Mouse (Mus musculus): ENCODE measurements around the gene Fxyd3. TPM values are rescaled to one million over a fixed set of nuclear protein-coding genes. Genes with fewer than 3 reads are reported as not detected.

Gene Fxyd3
- polyA plus RNA-seq, 1 experiment from 2014 or later, result not detected

DNA sequence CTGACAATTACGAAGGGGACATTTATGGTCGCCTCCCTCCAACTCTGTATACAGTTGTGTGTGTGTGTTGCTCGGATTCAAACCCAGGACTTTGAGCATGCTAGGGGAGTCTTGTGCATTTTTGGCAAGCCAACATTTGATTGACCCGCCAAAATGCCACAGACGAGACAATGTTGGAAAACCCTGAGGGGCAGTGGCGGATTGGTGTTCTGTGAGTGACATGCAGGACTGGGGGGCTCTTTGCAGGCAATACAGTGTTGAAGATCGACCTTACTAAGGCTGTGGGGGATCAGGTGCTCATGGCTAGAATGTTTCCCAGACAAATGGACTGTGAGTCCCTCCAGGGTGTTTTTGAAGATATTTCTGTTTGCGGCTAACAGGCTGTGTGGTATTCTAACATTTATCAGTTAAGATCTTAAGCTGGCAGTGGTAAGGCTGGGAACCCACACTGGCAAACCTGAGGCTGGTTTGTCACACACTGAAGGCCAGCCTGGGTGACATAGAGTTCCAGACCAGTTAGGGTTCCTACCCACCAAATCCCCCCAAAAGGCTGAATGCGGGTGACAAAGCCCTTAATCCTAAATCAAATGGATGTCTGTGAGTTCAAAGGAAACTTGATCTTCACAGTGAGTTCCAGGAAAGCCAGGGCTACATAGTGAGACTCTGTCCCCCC, 20.5 kb upstream of the Fxyd3 start:
- Histone ChIP-seq H3K4me2 (no peak overlapping the region), H3K4me3 (no peak overlapping the region), H3K36me3 (ENCODE audit: poor library complexity, severe bottlenecking) (no peaks in the 10 kb centered on the region), H3K9me3 (replicated peaks) (no peaks in the 10 kb centered on the region), H3K27ac (no peak overlapping the region), H3K27me3 (no peaks in the 10 kb centered on the region), H3K9ac (no peak overlapping the region), H3K4me1 (no peaks in the 10 kb centered on the region)
- WGBS, result 76% methylated on average over 9 of the region's 9 CpGs
- ATAC-seq, result no peak

DNA sequence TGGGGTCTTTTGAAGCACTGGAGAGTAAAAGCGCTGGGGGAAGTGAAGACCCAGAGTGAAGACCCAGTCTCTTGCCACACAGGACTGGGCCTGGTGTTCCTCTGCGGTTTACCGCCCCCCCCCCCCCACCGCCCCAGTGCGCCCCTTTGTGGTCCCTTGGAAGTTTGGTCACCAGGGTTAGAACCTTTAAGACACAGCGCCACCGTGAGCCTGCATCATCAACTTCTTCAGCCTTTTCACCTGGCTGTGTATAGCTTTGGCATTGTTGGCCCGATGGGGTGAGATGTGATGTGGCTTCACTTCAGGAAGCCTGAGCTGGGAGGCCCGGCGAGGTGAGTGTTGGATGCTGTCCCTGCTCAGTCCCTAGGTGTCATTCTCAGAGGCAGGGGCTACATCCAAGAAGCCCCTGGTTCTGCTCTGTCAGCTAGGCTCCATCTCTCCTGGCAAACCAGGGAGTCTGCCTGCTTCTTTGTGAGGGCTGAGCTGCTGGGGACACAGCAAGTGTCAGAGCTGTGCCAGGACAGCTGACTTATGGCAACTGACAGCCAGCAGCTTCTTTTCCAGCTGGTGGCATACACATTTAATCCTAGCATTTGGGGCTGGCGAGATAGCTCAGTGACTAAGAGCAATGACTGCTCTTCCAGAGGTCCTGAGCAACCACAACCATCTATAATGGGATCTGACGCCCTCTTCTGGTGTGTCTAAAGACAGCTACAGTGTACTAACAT, 18.4 kb upstream of the Fxyd3 start:
- no peak overlapping the region for H3K9ac ChIP-seq
- H3K9me3 ChIP-seq (replicated peaks), result no peaks in the 10 kb centered on the region; the same call in 1 of the 2 replicates
- no peak for ATAC-seq
- H3K4me1 ChIP-seq, result no peaks in the 10 kb centered on the region
- H3K36me3 ChIP-seq (ENCODE audit: poor library complexity, severe bottlenecking), result no peaks in the 10 kb centered on the region
- H3K27ac ChIP-seq, result no peak overlapping the region
- H3K27me3 ChIP-seq, result no peaks in the 10 kb centered on the region
- no peak overlapping the region for H3K4me3 ChIP-seq
- no peak overlapping the region for H3K4me2 ChIP-seq
- 28% methylated on average over 12 of the region's 12 CpGs for WGBS

DNA sequence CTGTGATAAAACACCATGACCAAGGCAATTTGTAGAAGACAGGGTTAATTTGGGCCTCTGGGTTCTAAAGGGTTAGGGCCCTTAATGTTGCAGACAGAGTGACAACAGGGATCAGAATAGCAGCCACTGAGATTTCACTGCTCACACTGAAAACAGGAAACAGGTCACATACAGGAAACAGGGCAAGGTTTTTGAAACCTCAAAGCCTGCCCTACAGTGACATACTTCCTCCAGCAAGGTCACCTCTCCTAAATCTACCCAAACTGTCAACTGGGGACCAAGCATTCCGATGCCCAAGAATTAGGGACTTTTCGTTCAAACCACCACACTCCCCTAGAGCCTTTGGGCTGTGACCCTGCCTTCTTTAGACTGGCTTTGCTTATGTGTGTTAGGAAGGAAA, 13.2 kb upstream of the Fxyd3 start:
- no peak overlapping the region for H3K27ac ChIP-seq
- no peaks in the 10 kb centered on the region; the same call in 1 of the 2 replicates for H3K9me3 ChIP-seq (replicated peaks)
- H3K9ac ChIP-seq, result no peak overlapping the region
- no peak for ATAC-seq
- H3K27me3 ChIP-seq, result no peaks in the 10 kb centered on the region
- 90% methylated on average over 2 of the region's 2 CpGs for WGBS
- no peaks in the 10 kb centered on the region for H3K36me3 ChIP-seq (ENCODE audit: poor library complexity, severe bottlenecking)
- H3K4me1 ChIP-seq, result 0 out of 2 replicates have a peak, but pooled peaks cover 4% of the 10 kb centered on the region
- H3K4me3 ChIP-seq, result no peak overlapping the region
- H3K4me2 ChIP-seq, result no peak overlapping the region

DNA sequence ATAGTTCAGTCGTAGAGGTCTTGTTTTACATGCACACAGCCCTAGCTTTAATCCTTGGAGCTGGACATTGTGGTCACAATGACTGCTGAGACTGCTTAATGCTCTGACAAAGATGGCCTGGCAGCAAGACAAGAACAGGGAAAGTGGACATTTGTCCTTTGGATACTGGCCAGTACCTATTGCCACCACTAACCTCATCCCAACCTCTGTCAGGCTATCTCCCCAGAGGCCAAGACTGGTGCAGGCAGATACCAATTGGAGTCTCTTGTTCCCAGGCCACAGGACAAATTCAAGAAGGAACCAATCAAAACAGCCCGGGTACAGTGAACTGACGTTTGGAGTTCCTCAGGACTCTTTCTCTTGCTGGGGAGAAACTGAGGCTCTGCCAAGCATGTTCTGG, 11.7 kb upstream of the Fxyd3 start:
- Histone ChIP-seq H3K9ac (no peak overlapping the region), H3K27ac (no peak overlapping the region), H3K36me3 (ENCODE audit: poor library complexity, severe bottlenecking) (no peaks in the 10 kb centered on the region), H3K4me2 (no peak overlapping the region), H3K9me3 (replicated peaks) (no peaks in the 10 kb centered on the region; the same call in 1 of the 2 replicates), H3K27me3 (no peaks in the 10 kb centered on the region), H3K4me3 (no peak overlapping the region), H3K4me1 (0 out of 2 replicates have a peak, but pooled peaks cover 7% of the 10 kb centered on the region)
- 66% methylated on average over 3 of the region's 3 CpGs for WGBS
- no peak for ATAC-seq

DNA sequence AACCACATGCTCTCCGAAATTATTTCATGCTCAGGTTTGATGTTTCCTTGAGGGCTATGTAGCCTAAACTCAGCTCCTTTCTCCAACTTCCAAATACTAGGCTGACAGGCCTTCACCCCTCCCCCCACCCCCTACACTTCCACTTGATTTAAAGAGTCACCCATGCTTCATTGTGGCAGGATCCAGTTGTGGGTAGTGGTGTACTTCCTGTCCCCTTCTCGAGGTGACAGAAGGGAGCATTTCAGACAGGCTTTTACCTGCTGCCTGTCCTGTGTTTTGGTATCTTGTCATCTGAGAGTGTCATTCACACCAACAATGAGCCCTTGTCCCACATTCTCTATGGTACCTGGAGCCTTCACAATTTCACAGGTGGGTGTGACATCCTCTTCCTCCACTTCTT, 10.8 kb upstream of the Fxyd3 start:
- no peak overlapping the region for H3K27ac ChIP-seq
- H3K9me3 ChIP-seq (replicated peaks), result no peaks in the 10 kb centered on the region; the same call in 1 of the 2 replicates
- H3K9ac ChIP-seq, result no peak overlapping the region
- no peak for ATAC-seq
- H3K27me3 ChIP-seq, result no peaks in the 10 kb centered on the region
- H3K4me2 ChIP-seq, result no peak overlapping the region
- 73% methylated on average over 2 of the region's 2 CpGs for WGBS
- H3K4me3 ChIP-seq, result no peak overlapping the region
- no peaks in the 10 kb centered on the region for H3K36me3 ChIP-seq (ENCODE audit: poor library complexity, severe bottlenecking)
- 0 out of 2 replicates have a peak, but pooled peaks cover 7% of the 10 kb centered on the region for H3K4me1 ChIP-seq

DNA sequence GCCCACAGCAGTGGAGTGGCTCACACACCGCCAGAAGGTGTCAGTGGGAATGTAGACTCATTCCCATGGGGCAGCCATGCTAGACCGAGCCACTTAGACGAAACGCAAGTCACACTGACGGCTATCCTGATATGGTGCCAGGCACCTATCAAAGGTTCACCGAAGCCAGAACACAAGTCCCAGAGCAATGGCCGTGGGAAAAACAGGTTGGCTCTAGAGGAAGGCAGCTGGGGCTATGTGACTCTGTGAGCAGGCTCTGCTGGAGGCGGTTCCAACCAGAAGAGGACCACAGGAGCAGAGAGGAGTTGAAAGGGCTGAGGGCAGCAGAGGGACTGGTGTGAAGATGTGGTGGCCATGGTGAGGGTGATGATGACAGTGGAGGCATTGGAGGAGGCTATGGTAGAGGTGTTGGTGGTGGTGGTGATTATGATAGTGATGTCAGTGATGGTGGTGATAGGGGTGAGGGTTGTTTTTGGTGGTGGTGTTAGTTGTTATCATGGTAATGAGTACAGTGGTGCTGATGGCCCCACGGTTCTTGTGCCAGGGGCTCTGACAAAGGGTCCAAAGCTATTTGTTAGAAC, 9.8 kb upstream of the Fxyd3 start:
- WGBS, result 94% methylated on average over 9 of the region's 9 CpGs
- no peak for ATAC-seq
- no peak overlapping the region for H3K27ac ChIP-seq
- H3K36me3 ChIP-seq (ENCODE audit: poor library complexity, severe bottlenecking), result no peaks in the 10 kb centered on the region
- 0 out of 2 replicates have a peak, but pooled peaks cover 7% of the 10 kb centered on the region for H3K4me1 ChIP-seq
- H3K9me3 ChIP-seq (replicated peaks), result no peaks in the 10 kb centered on the region; the same call in 1 of the 2 replicates
- H3K4me3 ChIP-seq, result no peak overlapping the region
- no peak overlapping the region for H3K4me2 ChIP-seq
- H3K27me3 ChIP-seq, result no peaks in the 10 kb centered on the region
- no peak overlapping the region for H3K9ac ChIP-seq

DNA sequence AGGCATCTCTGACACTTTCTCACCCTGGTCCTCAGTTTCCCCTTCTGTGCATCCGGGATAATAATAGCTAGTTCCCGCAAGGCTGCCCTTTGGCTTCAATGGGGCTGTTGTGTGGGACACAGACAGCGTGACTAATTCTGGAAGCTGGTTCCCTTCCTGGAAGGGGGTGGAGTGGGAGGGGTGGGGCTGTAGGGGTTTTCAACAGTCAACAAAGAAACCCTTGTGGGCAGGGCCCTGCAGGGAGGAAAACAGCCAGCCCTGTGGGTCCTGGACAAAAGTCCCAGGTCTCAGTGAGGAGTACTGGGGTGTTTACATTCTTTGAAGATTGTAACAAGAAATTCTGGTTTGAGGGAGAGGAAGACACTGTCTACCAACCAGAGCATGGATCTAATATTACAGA, 8.7 kb upstream of the Fxyd3 start:
- 0 out of 2 replicates have a peak, but pooled peaks cover 7% of the 10 kb centered on the region for H3K4me1 ChIP-seq
- H3K9ac ChIP-seq, result no peak overlapping the region
- no peak overlapping the region for H3K27ac ChIP-seq
- no peak for ATAC-seq
- H3K4me2 ChIP-seq, result no peak overlapping the region
- H3K36me3 ChIP-seq (ENCODE audit: poor library complexity, severe bottlenecking), result no peaks in the 10 kb centered on the region
- WGBS, result 20% methylated on average over 3 of the region's 3 CpGs
- no peaks in the 10 kb centered on the region for H3K27me3 ChIP-seq
- peaks cover 2% of the 10 kb centered on the region; the same call in 1 of the 2 replicates for H3K9me3 ChIP-seq (replicated peaks)
- no peak overlapping the region for H3K4me3 ChIP-seq

DNA sequence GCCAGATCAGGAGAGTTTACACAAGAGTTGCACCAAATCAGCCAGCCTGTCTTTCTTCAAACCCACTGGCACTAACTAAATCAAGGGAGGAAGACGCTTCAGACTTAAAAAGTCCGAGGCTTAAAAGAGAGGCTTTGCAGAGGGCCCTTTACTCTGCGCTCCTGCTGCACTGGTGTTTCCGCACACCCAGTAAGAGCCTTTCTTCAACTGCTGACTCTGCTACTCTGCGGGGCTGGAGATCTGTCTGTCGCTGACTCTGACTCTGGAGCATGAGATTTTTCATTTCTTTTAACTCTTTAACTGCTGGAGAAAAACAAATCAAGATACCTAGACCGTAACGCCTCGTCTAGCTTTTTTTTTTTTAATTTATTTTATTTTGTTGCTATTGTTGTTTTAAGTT, 7.6 kb upstream of the Fxyd3 start:
- ATAC-seq, result no peak
- H3K4me1 ChIP-seq, result 0 out of 2 replicates have a peak, but pooled peaks cover 7% of the 10 kb centered on the region
- no peaks in the 10 kb centered on the region for H3K27me3 ChIP-seq
- H3K27ac ChIP-seq, result no peak overlapping the region
- H3K4me2 ChIP-seq, result no peak overlapping the region
- 59% methylated on average over 9 of the region's 9 CpGs for WGBS
- H3K4me3 ChIP-seq, result no peak overlapping the region
- H3K9ac ChIP-seq, result no peak overlapping the region
- H3K9me3 ChIP-seq (replicated peaks), result 0 out of 2 replicates have a peak, but pooled peaks cover 2% of the 10 kb centered on the region
- H3K36me3 ChIP-seq (ENCODE audit: poor library complexity, severe bottlenecking), result no peaks in the 10 kb centered on the region

DNA sequence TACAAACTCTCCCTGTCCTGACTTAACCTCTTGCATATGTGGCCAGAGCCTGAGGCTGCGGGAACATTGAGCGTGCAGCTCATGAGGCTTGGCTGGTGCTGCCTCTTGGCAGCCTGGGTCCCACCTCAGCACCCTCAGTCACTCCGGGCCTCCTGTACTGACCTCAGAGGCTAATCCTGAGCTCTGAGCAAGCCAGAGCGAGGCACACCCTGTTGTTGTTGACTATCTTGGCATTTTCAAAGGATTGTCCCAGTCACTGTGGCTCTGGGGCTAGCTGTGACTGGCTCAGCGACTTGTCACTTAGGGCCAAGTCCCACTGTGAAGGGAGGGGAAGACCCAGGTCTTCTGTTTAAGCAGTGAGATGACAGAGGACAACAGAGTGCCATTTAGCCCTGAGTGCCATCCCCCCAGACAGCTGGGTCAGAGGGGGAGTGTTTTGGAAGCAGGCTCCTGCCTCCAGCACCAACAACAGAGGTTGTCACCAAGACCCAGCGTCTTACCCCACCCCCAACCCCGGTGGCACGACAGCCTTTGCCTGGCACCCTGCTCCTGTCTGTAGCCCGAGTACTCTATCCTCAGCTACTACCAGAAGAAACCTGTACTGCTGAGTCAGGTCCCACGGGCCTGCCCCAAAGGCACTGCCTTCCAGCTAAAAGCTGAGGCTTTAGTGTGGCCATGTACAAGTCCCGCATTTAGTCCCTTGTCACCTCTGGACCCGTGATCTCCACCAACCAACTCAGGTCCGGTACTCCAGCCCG, 6.5 kb upstream of the Fxyd3 start:
- Histone ChIP-seq H3K36me3 (ENCODE audit: poor library complexity, severe bottlenecking) (no peaks in the 10 kb centered on the region), H3K9me3 (replicated peaks) (0 out of 2 replicates have a peak, but pooled peaks cover 2% of the 10 kb centered on the region), H3K4me3 (no peak overlapping the region), H3K27me3 (no peaks in the 10 kb centered on the region), H3K9ac (no peak overlapping the region), H3K4me1 (0 out of 2 replicates have a peak, but pooled peaks cover 7% of the 10 kb centered on the region), H3K27ac (no peak overlapping the region), H3K4me2 (no peak overlapping the region)
- no peak for ATAC-seq
- WGBS, result 58% methylated on average over 14 of the region's 14 CpGs

DNA sequence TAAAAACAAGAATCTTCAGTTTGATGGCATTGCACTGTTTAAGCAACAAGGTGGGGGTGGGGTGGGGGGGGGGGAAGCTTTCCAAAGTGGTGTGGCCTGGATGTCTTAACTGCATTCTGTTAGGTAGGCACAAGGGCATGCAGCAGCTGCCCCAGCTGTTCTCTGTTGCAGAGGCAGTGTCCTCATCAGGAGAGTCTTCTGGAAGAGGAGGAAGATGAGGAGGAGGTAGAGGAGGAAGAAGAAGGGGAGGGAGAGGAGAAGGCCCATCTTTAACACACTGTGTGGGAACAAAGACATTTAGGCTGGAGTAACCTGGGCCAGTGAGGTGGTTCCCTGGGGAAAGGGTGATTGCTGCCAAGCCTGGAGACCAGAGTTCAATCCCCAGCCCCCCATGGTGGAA, 5.6 kb upstream of the Fxyd3 start:
- Histone ChIP-seq H3K4me3 (no peak overlapping the region), H3K27ac (no peak overlapping the region), H3K4me1 (0 out of 2 replicates have a peak, but pooled peaks cover 7% of the 10 kb centered on the region), H3K9ac (no peak overlapping the region), H3K36me3 (ENCODE audit: poor library complexity, severe bottlenecking) (no peaks in the 10 kb centered on the region), H3K27me3 (no peaks in the 10 kb centered on the region), H3K4me2 (no peak overlapping the region), H3K9me3 (replicated peaks) (0 out of 2 replicates have a peak, but pooled peaks cover 2% of the 10 kb centered on the region)
- no peak for ATAC-seq

DNA sequence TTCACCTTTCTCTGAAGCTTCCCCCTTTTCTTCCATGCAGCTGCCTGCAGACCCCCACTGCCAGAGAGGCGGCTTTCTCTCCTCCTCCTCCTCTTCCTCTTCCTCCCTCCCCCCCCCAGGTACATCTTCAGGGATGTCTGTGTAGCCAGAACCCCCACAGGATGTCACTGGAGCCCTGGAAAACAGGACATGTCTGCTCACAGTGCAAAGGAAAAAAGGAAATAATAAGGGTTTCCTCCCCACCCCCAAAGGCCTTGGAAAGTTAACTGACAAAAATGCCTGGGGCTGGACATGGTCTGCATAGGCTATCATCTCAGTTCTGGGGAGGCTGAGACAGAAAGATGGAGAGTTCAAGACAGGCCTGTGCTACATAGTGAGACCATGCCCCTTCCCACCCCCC, 4.6 kb upstream of the Fxyd3 start:
- Histone ChIP-seq H3K36me3 (ENCODE audit: poor library complexity, severe bottlenecking) (no peaks in the 10 kb centered on the region), H3K9ac (no peak overlapping the region), H3K9me3 (replicated peaks) (0 out of 2 replicates have a peak, but pooled peaks cover 2% of the 10 kb centered on the region), H3K4me2 (no peak overlapping the region), H3K27me3 (no peaks in the 10 kb centered on the region), H3K4me1 (0 out of 2 replicates have a peak, but pooled peaks cover 7% of the 10 kb centered on the region), H3K27ac (no peak overlapping the region), H3K4me3 (no peak overlapping the region)
- no peak for ATAC-seq
- 45% methylated on average over 1 of the region's 1 CpGs for WGBS
